Mouse (Mus musculus) cortical plate, adult 2 months (tissue): Measurements from ENCODE around the gene Plek2.

ENCODE experiments used
- CTCF ChIP-seq: fragments of 200-500 bp; IDR thresholded peaks from 2 replicates; pipeline ENCODE4 v1.5.1; 2011; ENCODE audit warnings: mild to moderate bottlenecking, control low read depth, low read length; ENCODE audit not compliant: insufficient read depth; ENCODE audit errors: extremely low read depth
- POLR2A ChIP-seq: fragments of 200-500 bp; IDR thresholded peaks from 2 replicates; pipeline ENCODE4 v1.6.1; 2011; ENCODE audit warnings: mild to moderate bottlenecking, low read length, control low read depth; ENCODE audit not compliant: insufficient read depth; ENCODE audit errors: extremely low read depth

- TF ChIP-seq POLR2A (no peak), CTCF (no peak)
These were observed 5.3 kb downstream of the Plek2 start for GRCm38 (mm10) chr12:78901467-78901866.
